Mouse (Mus musculus): Measurements from ENCODE around the gene Saysd1. TPM values are rescaled to one million over a fixed set of nuclear protein-coding genes. Genes with fewer than 3 reads are reported as not detected.

The Saysd1 gene
- polyA plus RNA-seq, 2 experiments, result 1.9 to 4.1 TPM

- peaks cover 28 to 30% of the 10 kb centered on the region in 2 experiments for H3K4me1 ChIP-seq (replicated peaks; ENCODE audit: control insufficient read depth in 2 of 2, insufficient read depth in 2 of 2, low read length in 1 of 2)
- DNase-seq (ENCODE audit: low read depth in 3 of 3, low spot score in 3 of 3), result peak; percentile 59 to 62 (median 61)
- under 1% methylated on average over 24 of the region's 24 CpGs for WGBS (ENCODE audit: insufficient replicate concordance)
Measured at GRCm38 (mm10) chr14:20180751-20181162, 42.4 kb upstream of the Saysd1 start.

DNA sequence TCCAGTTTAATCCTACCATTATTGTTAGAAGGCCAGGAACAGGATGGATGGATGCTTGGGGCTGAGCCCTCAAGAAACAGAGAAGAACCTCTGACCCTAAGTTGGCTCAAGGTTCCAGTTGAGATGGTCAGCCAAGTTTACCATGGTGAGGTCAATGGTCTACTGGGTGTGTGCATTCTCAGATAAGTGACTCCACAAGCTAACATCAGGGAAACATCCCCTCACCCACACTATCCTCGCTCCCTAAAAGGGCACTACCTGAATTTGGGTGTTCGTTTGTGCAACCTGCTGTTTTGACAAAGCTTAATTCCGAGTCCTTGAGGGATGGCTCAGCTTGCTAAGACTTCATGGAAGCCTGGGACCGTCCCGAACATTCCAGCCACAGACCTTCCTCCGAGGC is 42.0 kb upstream of the Saysd1 start:
- peak overlapping the region; percentile 63 for H3K4me3 ChIP-seq (ENCODE audit: insufficient read depth in 1 of 2, low read depth in 2 of 2, low read length in 2 of 2)
- WGBS (ENCODE audit: insufficient replicate concordance), result 3% methylated on average over 6 of the region's 6 CpGs
- H3K4me2 ChIP-seq (ENCODE audit: low read depth), result peak overlapping the region; percentile 80
- H3K36me3 ChIP-seq (replicated peaks; ENCODE audit: control insufficient read depth, insufficient read depth, low read depth), result no peaks in the 10 kb centered on the region
- no peaks in the 10 kb centered on the region for H3K9me3 ChIP-seq (ENCODE audit: control insufficient read depth, low read length)
- no peak for ATAC-seq (ENCODE audit: insufficient read depth)
- no peak for DNase-seq (ENCODE audit: low read depth in 3 of 3, low spot score in 3 of 3)
- H3K27me3 ChIP-seq (ENCODE audit: control insufficient read depth, insufficient read depth, low read length), result no peaks in the 10 kb centered on the region
- peak overlapping the region; percentile 27 for H3K27ac ChIP-seq
- H3K4me1 ChIP-seq (replicated peaks; ENCODE audit: control insufficient read depth in 2 of 2, insufficient read depth in 2 of 2, low read length in 1 of 2), result peaks cover 29 to 30% of the 10 kb centered on the region in 2 experiments
- TF ChIP-seq EP300 (IDR thresholded peaks at IDR 0.05; ENCODE audit: low read depth) (no peak), CTCF (IDR thresholded peaks at IDR 0.05; ENCODE audit: low read depth) (no peak)
- peak overlapping the region; percentile 67 for H3K9ac ChIP-seq (replicated peaks)

More at GRCm38 (mm10) chr14:20180751-20181162, 42.4 kb upstream of the Saysd1 start:
- peak overlapping the region; percentile 63 for H3K4me3 ChIP-seq (ENCODE audit: insufficient read depth in 1 of 2, low read depth in 2 of 2, low read length in 2 of 2)
- TF ChIP-seq CTCF (IDR thresholded peaks at IDR 0.05; ENCODE audit: low read depth), result no peak
- TF ChIP-seq EP300 (IDR thresholded peaks at IDR 0.05; ENCODE audit: low read depth), result no peak
- H3K4me2 ChIP-seq (ENCODE audit: low read depth), result peak overlapping the region; percentile 80
- no peaks in the 10 kb centered on the region for H3K27me3 ChIP-seq (ENCODE audit: control insufficient read depth, insufficient read depth, low read length)
- peak; percentile 82 for ATAC-seq (ENCODE audit: insufficient read depth)
- no peaks in the 10 kb centered on the region for H3K36me3 ChIP-seq (replicated peaks; ENCODE audit: control insufficient read depth, insufficient read depth, low read depth)
- H3K9me3 ChIP-seq (ENCODE audit: control insufficient read depth, low read length), result no peaks in the 10 kb centered on the region
- H3K27ac ChIP-seq, result peak overlapping the region; percentile 27
- peak overlapping the region; percentile 67 for H3K9ac ChIP-seq (replicated peaks)

GRCm38 (mm10) chr14:20179731-20180280 is 41.5 kb upstream of the Saysd1 start:
- H3K4me1 ChIP-seq (replicated peaks; ENCODE audit: control insufficient read depth in 2 of 2, insufficient read depth in 2 of 2, low read length in 1 of 2), result peaks cover 30 to 32% of the 10 kb centered on the region in 2 experiments
- ATAC-seq (ENCODE audit: insufficient read depth) (no peak), DNase-seq (ENCODE audit: low read depth in 3 of 3, low spot score in 3 of 3) (no peak)
- TF ChIP-seq EP300 (IDR thresholded peaks at IDR 0.05; ENCODE audit: low read depth) (no peak), CTCF (IDR thresholded peaks at IDR 0.05; ENCODE audit: low read depth) (no peak)
- no peaks in the 10 kb centered on the region for H3K9me3 ChIP-seq (ENCODE audit: control insufficient read depth, low read length)
- peak overlapping the region; percentile 27 for H3K27ac ChIP-seq
- peak overlapping the region; percentile 80 for H3K4me2 ChIP-seq (ENCODE audit: low read depth)
- no peaks in the 10 kb centered on the region for H3K36me3 ChIP-seq (replicated peaks; ENCODE audit: control insufficient read depth, insufficient read depth, low read depth)
- H3K27me3 ChIP-seq (ENCODE audit: control insufficient read depth, insufficient read depth, low read length), result no peaks in the 10 kb centered on the region
- H3K4me3 ChIP-seq (ENCODE audit: insufficient read depth in 1 of 2, low read depth in 2 of 2, low read length in 2 of 2), result peak overlapping the region; percentile 63
- WGBS (ENCODE audit: insufficient replicate concordance), result 25% methylated on average over 5 of the region's 5 CpGs
- peak overlapping the region; percentile 67 for H3K9ac ChIP-seq (replicated peaks)

DNA sequence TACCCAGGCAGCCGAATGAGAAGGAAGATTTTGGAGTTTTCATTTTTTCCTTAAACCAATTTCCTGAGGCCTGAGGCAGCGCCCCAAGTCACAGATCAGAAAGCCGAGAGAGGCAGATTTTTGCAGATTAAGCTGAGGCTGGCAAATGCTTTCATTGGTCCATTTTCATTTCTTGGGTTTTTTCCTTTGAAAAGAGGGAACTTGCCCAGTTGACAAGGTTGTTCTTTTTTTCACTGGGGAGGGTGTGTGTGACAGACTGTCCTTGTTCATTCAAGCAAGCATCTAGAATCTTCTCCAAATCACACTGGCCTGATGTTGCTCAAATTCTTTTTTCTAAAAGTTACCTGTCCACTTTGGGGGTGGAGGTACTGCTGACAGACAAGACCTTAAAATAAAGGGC is 40.7 kb upstream of the Saysd1 start:
- Histone ChIP-seq H3K4me2 (ENCODE audit: low read depth) (peak overlapping the region; percentile 80), H3K4me3 (ENCODE audit: insufficient read depth in 1 of 2, low read depth in 2 of 2, low read length in 2 of 2) (peak overlapping the region; percentile 63; a peak in 3 of 4 replicates), H3K27ac (no peak overlapping the region), H3K9ac (replicated peaks) (peak overlapping the region; percentile 67), H3K4me1 (replicated peaks; ENCODE audit: control insufficient read depth in 2 of 2, insufficient read depth in 2 of 2, low read length in 1 of 2) (peaks cover 30 to 36% of the 10 kb centered on the region in 2 experiments), H3K36me3 (replicated peaks; ENCODE audit: control insufficient read depth, insufficient read depth, low read depth) (no peaks in the 10 kb centered on the region), H3K9me3 (ENCODE audit: control insufficient read depth, low read length) (no peaks in the 10 kb centered on the region), H3K27me3 (ENCODE audit: control insufficient read depth, insufficient read depth, low read length) (no peaks in the 10 kb centered on the region)
- 10% methylated on average over 3 of the region's 3 CpGs for WGBS (ENCODE audit: insufficient replicate concordance)
- DNase-seq (ENCODE audit: low read depth in 3 of 3, low spot score in 3 of 3) (no peak), ATAC-seq (ENCODE audit: insufficient read depth) (no peak)
- TF ChIP-seq EP300 (IDR thresholded peaks at IDR 0.05; ENCODE audit: low read depth), result no peak
- TF ChIP-seq CTCF (IDR thresholded peaks at IDR 0.05; ENCODE audit: low read depth), result no peak

DNA sequence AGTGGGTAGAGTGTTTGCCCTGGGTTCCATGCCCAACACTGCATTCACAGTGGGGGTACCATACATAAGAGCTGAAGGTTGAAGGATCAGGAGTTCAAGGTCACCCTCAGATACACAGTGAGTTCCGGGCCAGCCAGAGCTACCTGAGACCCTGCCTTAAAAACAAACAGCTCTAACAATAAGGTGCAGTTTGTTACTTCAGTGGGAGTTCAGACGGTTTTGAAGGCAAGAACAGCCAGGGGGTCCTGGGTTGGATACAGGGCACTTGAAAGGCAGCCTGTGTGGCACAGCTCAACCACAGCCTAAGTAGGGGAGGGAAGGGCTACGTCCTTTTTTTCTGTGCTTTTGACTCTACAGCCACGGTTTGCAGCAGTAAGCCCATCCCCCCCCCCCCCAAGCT is 40.3 kb upstream of the Saysd1 start:
- 0 out of 4 replicates have a peak overlapping the region, but pooled peaks of 1 of the 2 experiments have one; percentile 8 for H3K4me3 ChIP-seq (ENCODE audit: insufficient read depth in 1 of 2, low read depth in 2 of 2, low read length in 2 of 2)

More for the DNA sequence above, 40.3 kb upstream of the Saysd1 start:
- peaks cover 32 to 41% of the 10 kb centered on the region in 2 experiments for H3K4me1 ChIP-seq (replicated peaks; ENCODE audit: control insufficient read depth in 2 of 2, insufficient read depth in 2 of 2, low read length in 1 of 2)
- no peak for TF ChIP-seq EP300 (IDR thresholded peaks at IDR 0.05; ENCODE audit: low read depth)
- TF ChIP-seq CTCF (IDR thresholded peaks at IDR 0.05; ENCODE audit: low read depth), result no peak
- peak overlapping the region; percentile 11; the same call in 1 of the 2 replicates for H3K9ac ChIP-seq (replicated peaks)
- no peaks in the 10 kb centered on the region for H3K27me3 ChIP-seq (ENCODE audit: control insufficient read depth, insufficient read depth, low read length)
- no peak overlapping the region for H3K27ac ChIP-seq
- no peaks in the 10 kb centered on the region for H3K9me3 ChIP-seq (ENCODE audit: control insufficient read depth, low read length)
- DNase-seq (ENCODE audit: low read depth in 3 of 3, low spot score in 3 of 3), result no peak
- H3K36me3 ChIP-seq (replicated peaks; ENCODE audit: control insufficient read depth, insufficient read depth, low read depth), result no peaks in the 10 kb centered on the region
- no peak for ATAC-seq (ENCODE audit: insufficient read depth)
- H3K4me2 ChIP-seq (ENCODE audit: low read depth), result peak overlapping the region; percentile 80
- 27% methylated on average over 4 of the region's 4 CpGs for WGBS (ENCODE audit: insufficient replicate concordance)
